Mouse (Mus musculus) heart, adult 2 months (tissue): ENCODE results near the gene Hat1. TPM values are rescaled to one million over a fixed set of nuclear protein-coding genes. Genes with fewer than 3 reads are reported as not detected.
"Not testable (repeated sequence)": the region's sequence is repeated elsewhere in the genome, so short reads cannot be mapped to it uniquely, and the experiment has no call there.

ENCODE experiments used
- DNase-seq, 2 experiments: peaks; one replicate each; pipeline ENCODE4 v3.0.0; 2021
- H3K27ac ChIP-seq: fragments of 200-600 bp; 2 replicates; pipeline ENCODE4 v1.8.1; 2022
- H3K27me3 ChIP-seq: fragments of 200-500 bp; 2 replicates; pipeline ENCODE4 v1.6.1; 2012; ENCODE audit warnings: mild to moderate bottlenecking, low read length, inconsistent platforms, mixed read lengths; ENCODE audit not compliant: control insufficient read depth, insufficient read depth
- H3K36me3 ChIP-seq: fragments of 200-500 bp; 2 replicates; pipeline ENCODE4 v1.6.1; 2012; ENCODE audit warnings: low read length, inconsistent platforms; ENCODE audit not compliant: control insufficient read depth, insufficient read depth
- H3K4me1 ChIP-seq: fragments of 200-500 bp; 2 replicates; pipeline ENCODE4 v1.6.1; 2011; ENCODE audit warnings: low read length; ENCODE audit not compliant: control insufficient read depth, insufficient read depth
- H3K4me3 ChIP-seq: fragments of 200-600 bp; 2 replicates; pipeline ENCODE4 v1.8.1; 2022
- H3K79me2 ChIP-seq: fragments of 200-500 bp; replicated peaks from 2 replicates; pipeline ENCODE4 v1.6.1; 2012; ENCODE audit warnings: mild to moderate bottlenecking, inconsistent platforms, low read length, moderate library complexity, mixed read lengths; ENCODE audit not compliant: control insufficient read depth, insufficient read depth
- H3K9ac ChIP-seq: fragments of 200-500 bp; 2 replicates; pipeline ENCODE4 v1.6.1; 2012; ENCODE audit warnings: low read depth, mild to moderate bottlenecking, control low read depth, inconsistent platforms, low read length, mixed read lengths
- CTCF ChIP-seq: fragments of 200-600 bp; IDR thresholded peaks from 2 replicates; pipeline ENCODE4 v1.8.1; 2022; ENCODE audit warnings: antibody characterized with exemption, mild to moderate bottlenecking, moderate library complexity
- EP300 ChIP-seq: fragments of 200-500 bp; IDR thresholded peaks from 2 replicates; pipeline ENCODE4 v1.6.1; 2011; ENCODE audit warnings: low read depth, low read length, control low read depth; ENCODE audit not compliant: insufficient read depth
- POLR2A ChIP-seq: fragments of 200-500 bp; IDR thresholded peaks from 2 replicates; pipeline ENCODE4 v1.6.1; 2011; ENCODE audit warnings: mild to moderate bottlenecking, low read depth, low read length, control low read depth; ENCODE audit not compliant: insufficient read depth
- WGBS: fragments of 180-500 bp; shearing (Covaris S2); methylation state at CpG from one replicate; pipeline ENCODE4 v1.1.7; 2018; 5-methylcytosine and 5-hydroxymethylcytosine counted together
- intact Hi-C: fragments of 180-260 bp; cut with DNase I; formaldehyde crosslinking; loops from one replicate; pipeline ENCODE4 v1.15.1; 2025
- polyA plus RNA-seq: library from polyadenylated mRNA; depleted of rRNA; stranded (reverse); fragments of >200 nt; gene quantifications from 2 replicates; pipeline ENCODE4 v1.2.3, GENCODE M21; 2012
- total RNA-seq, 2 experiments: library from RNA; stranded (reverse); gene quantifications; 2 replicates each; pipeline ENCODE4 v1.2.3; 2021

The Hat1 gene
- total and polyA plus RNA-seq, 3 experiments, result 7.6 to 28.4 (median 28.1) TPM

DNA sequence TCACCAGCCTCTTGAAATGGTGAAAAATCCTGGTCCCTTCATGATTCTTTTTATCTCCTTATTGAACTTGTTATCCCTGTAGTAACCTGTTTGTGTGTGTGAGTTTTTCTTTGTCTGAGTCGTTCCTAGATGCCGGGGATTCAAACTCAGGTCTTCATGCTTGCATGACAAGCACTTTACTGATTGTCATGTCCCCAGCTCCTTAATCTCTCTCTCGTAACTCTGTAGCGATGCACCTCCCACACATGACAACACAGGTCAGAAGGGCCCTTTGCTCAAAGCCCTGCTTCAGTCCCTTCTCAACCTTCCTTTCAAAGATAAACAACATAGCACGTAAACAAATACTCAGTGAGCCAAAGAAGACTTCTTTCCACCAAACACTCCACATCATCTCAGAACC lies 30.4 kb upstream of the Hat1 start:
- no peak for DNase-seq
- Histone ChIP-seq H3K27ac (no peak overlapping the region), H3K36me3 (peaks cover 11% of the 10 kb centered on the region), H3K79me2 (peaks cover 1% of the 10 kb centered on the region; the same call in 1 of the 2 replicates), H3K4me3 (no peak overlapping the region), H3K9ac (no peak overlapping the region), H3K27me3 (no peaks in the 10 kb centered on the region), H3K4me1 (peaks cover 10% of the 10 kb centered on the region)
- 83% methylated on average over 5 of the region's 5 CpGs for WGBS
- TF ChIP-seq POLR2A (no peak), CTCF (no peak), EP300 (no peak)
- intact Hi-C loops, result no loop called here

DNA sequence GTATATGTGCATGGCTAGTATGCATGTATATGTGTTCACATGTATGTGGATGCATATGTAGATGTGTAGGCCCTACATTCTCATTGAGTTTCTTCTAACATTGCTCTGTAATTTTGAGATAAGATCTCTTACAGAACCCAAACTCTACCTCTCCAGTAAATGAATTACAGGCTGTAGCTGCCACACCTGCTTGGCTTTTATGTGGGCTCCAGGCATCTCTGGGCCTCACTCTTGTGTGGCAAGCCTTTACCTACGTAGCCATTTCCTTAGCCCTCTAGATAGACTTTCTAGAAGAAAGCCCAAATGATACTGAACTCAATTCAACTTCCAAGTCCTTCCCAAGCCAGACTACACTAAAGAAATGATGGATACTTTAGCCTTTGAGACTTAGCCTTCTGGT lies 28.6 kb upstream of the Hat1 start:
- Histone ChIP-seq H3K9ac (no peak overlapping the region), H3K79me2 (peaks cover 1% of the 10 kb centered on the region; the same call in 1 of the 2 replicates), H3K4me3 (no peak overlapping the region), H3K27me3 (no peaks in the 10 kb centered on the region), H3K27ac (no peak overlapping the region), H3K36me3 (peaks cover 15% of the 10 kb centered on the region), H3K4me1 (peaks cover 5% of the 10 kb centered on the region)
- no peak for DNase-seq
- intact Hi-C loops, result no loop called here
- no peak for TF ChIP-seq POLR2A
- TF ChIP-seq EP300, result no peak
- no peak for TF ChIP-seq CTCF
- WGBS, result 93% methylated on average over 1 of the region's 1 CpGs

DNA sequence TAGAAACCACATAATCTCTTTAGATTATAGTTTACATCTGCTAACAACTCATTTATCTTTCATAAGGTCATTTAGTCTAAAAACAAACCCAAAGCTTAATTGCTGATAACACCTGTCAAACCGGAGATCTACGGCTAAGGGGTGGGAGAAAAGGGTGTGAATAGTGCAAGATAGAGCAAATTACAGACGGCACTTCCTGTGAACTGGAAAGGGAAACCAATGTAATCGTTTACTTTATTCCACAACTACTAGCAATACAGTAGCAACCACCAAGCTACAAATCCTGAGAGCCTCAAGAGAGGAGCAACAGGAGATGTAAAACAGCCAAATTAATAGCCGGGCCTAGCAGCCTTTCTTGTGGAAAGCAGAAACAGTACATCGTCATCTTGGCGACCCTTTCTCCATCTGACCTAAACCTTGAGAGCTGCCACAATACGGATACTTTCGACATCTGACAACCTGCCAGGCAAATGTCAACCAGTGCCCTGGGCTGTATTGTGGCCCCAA lies 22.1 kb upstream of the Hat1 start:
- Histone ChIP-seq H3K27me3 (no peaks in the 10 kb centered on the region), H3K36me3 (peaks cover 14% of the 10 kb centered on the region), H3K4me1 (peaks cover 2% of the 10 kb centered on the region), H3K4me3 (peak overlapping the region; percentile 66), H3K9ac (peak overlapping the region; percentile 84), H3K79me2 (no peaks in the 10 kb centered on the region; the same call in 1 of the 2 replicates), H3K27ac (peak overlapping the region; percentile 94)
- 1% methylated on average over 9 of the region's 9 CpGs for WGBS
- intact Hi-C loops, result loop anchor here (1.0 to 2.0 kb wide), 3 partner anchors 23 to 87 kb away; partner anchors contain the start of gene Metap1d
- DNase-seq, result no peak
- TF ChIP-seq EP300 (no peak), CTCF (no peak), POLR2A (no peak)

DNA sequence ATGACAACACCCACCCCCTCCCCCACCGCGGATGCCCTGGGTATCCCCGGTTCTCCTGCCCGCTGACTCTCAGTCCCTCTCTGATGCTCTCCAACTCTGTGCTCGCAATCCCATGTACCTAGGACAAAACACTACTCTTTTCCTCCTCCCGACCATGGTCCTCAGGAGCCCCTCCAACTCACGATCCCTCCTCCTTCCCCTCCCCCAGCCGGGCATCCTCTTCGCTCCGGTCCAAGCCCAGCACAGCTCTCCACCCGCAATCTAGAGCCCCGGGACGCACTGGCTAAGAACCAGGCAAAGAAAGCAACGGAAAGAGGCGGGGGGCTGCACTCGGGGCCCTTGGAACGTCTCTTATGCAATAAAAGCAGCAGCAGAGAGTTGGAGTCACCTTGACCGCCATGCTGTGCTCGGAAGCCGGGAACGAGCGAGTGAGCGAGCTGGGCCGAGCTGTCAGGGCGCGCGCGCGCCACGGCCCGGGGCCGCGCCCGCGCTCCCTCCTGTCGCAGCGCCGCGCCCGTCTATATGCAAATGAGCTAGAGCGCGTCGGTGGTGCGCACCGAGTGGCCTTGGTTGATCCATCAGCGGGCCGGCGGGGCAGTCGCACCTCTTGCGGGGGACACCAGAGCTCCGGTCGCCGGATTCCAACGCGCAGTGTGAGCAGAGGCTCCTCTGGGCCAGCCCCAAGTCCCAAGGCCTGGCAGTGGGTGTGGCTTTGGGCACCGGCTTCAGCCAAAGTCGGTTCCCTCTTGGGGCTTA lies 21.5 kb upstream of the Hat1 start, which contains the start of gene Slc25a12:
TSS of gene Slc25a12 (minus strand) at position 625 of the 756 bp plus-strand sequence.
- Histone ChIP-seq H3K79me2 (no peaks in the 10 kb centered on the region), H3K36me3 (peaks cover 14% of the 10 kb centered on the region), H3K4me3 (peak within 1 kb of the TSS; percentile 66), H3K4me1 (peaks cover 2% of the 10 kb centered on the region), H3K27me3 (no peaks in the 10 kb centered on the region), H3K27ac (peak within 1 kb of the TSS; percentile 94), H3K9ac (peak within 1 kb of the TSS; percentile 84)
- TF ChIP-seq POLR2A (peak; percentile 83), EP300 (0 out of 2 replicates have a peak, but pooled peaks have one; percentile 16), CTCF (no peak; the same call in 1 of the 2 replicates)
- DNase-seq, result peak; percentile 88 to 90
- intact Hi-C loops, result loop anchor here (1.0 to 2.0 kb wide), 3 partner anchors 22 to 86 kb away; partner anchors contain the start of gene Metap1d
- under 1% methylated on average over 57 of the region's 57 CpGs for WGBS

DNA sequence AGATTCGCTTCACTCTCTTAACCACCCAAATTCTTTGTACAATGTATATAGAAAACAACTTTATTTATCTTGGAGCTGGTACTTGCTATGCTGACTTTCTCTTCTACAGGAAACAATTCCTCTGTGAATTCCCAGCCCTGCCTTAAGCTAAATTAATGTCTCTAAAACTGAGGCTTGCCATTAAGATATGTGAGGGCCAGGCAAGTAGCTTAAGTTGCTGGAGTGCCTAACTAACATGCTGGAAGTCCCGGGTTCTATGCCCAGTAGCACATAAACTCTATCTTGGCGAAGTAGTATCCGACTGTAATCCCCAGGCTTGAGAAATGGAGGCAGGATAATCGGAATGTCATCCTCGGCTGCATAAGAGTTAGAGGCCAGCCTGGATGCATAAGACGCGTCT lies 20.7 kb upstream of the Hat1 start:
- TF ChIP-seq EP300 (no peak), CTCF (no peak), POLR2A (no peak)
- DNase-seq, result no peak
- no peaks in the 10 kb centered on the region for H3K79me2 ChIP-seq
- 28% methylated on average over 8 of the region's 8 CpGs for WGBS
- H3K4me1 ChIP-seq, result peaks cover 2% of the 10 kb centered on the region
- H3K4me3 ChIP-seq, result peak overlapping the region; percentile 66
- H3K36me3 ChIP-seq, result peaks cover 14% of the 10 kb centered on the region
- H3K27ac ChIP-seq, result peak overlapping the region; percentile 94
- H3K9ac ChIP-seq, result peak overlapping the region; percentile 63
- intact Hi-C loops, result no loop called here
- no peaks in the 10 kb centered on the region for H3K27me3 ChIP-seq

- Histone ChIP-seq H3K79me2 (no peaks in the 10 kb centered on the region), H3K4me1 (peaks cover 2% of the 10 kb centered on the region), H3K27ac (no peak overlapping the region), H3K27me3 (no peaks in the 10 kb centered on the region), H3K4me3 (no peak overlapping the region), H3K9ac (no peak overlapping the region), H3K36me3 (no peaks in the 10 kb centered on the region)
- no peak for DNase-seq
- intact Hi-C loops, result no loop called here
- WGBS, result 69% methylated on average over 5 of the region's 5 CpGs
- no peak for TF ChIP-seq EP300
Measured at GRCm38 (mm10) chr2:71371790-71372189, 17.0 kb upstream of the Hat1 start.

DNA sequence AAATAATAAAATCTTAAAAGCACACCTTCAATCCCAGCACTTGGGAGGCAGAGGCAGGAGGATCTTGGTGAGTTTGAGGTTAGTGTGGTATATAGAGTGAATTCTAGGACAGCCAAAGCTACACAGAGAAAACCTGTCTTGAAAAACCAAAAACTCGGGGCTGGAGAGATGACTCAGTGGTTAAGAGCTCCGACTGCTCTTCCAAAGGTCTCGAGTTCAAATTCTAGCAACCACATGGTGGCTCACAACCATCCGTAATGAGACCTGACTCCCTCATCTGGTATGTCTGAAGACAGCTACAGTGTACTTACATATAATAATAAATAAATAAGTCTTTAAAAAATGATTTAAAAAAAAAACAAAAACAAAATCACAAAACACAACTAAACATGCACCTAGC lies 16.5 kb upstream of the Hat1 start:
- H3K79me2 ChIP-seq, H3K27ac ChIP-seq, H3K27me3 ChIP-seq, H3K36me3 ChIP-seq, H3K4me3 ChIP-seq, H3K9ac ChIP-seq, DNase-seq, intact Hi-C loops, H3K4me1 ChIP-seq: not testable (repeated sequence)
- WGBS, result 88% methylated on average over 4 of the region's 4 CpGs
